Mouse (Mus musculus) v-Abl transformed pro-B cells (cell line): ENCODE results near the gene Hc.

ENCODE experiments used
- in situ Hi-C, 2 experiments: fragments of 400-800 bp; cut with MboI; formaldehyde crosslinking; loops; one replicate each; pipeline ENCODE4 v1.15.1; 2025; ENCODE audit not compliant: unreplicated experiment in 2 of 2

Hc gene

DNA sequence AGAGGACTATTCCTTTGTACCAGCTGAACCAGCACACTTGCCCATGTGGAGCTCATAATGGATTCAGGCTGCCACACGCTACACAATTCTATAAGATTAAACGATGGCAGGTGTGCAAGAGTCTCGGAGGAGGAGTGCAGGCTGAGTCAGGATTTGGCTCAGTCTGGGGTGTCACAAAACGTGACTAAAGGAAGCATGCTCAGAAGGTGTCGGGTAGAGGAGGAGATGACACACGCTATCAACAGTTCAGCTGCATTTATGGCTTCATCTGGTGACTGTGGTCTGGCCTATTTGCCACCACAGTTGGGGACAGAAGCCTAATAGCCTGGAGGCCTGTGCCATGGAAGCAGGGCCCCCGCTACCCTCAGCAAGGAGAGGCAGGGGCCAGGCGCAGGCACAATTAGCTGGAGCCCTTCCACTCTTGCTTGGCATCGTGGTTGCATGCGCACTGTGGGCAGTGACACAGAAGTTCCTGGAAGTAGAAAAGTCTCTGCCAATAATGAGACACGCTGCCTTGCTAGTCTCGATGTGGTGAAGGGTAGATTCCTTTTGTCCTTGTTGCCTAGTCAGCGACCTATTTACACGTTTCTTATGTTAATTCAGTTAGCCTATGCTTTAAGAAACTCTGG is 79.0 kb downstream of the Hc start:
- in situ Hi-C loops, result no loop called here

DNA sequence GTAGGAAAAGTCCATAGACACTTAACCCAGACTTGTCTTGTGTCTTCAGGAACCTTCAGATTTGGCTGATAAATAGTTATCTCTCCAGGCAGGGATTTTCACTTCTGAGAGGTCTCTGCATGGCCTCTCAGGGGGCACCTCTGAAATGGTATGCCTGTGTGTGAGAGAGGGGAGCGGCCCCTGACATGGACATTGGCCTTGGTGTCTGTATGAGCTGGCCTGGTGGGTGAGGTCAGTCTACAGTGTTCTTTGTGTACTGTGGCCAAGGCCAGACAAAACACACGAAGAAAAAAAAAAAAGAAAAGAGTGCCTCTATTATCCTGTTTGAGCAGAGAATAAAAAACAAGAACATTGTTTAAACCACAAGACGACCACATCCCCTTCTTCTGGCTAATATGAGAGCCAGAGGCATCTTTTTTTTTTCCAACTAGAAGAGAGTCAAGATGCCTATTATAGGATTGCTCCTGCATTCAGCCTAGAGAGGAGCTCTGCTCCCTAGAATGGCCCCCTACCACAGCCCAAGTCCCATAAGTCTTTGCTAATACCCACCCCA is 81.7 kb downstream of the Hc start:
- in situ Hi-C loops, result loop anchor here (10.0 kb wide), 2 partner anchors 125 to 135 kb away; partner anchors contain the start of genes AI182371 (in 1 of the 2) and Cntrl (in 1 of the 2)

DNA sequence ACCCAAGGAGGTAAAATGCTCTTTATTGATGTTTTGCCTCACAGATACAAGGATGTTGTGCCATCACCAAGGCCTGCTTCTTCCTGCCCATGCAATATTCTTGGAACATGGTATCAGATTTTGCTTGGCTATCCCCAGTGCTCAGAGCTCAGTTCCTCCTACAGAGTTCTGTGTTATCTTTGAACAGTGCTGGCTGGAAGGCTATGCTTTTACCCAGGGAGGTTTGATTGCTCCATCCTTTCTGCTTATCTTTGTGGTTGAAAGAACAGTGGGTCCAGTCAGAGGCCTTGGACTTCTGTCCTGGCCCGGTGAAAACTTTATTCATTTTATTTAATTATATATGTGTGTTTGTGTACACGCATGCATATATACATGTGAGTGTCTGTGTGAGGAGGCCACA is 83.0 kb downstream of the Hc start:
- in situ Hi-C loops, result loop anchor here (10.0 kb wide), 2 partner anchors 127 to 133 kb away; partner anchors contain the start of genes AI182371 (in 1 of the 2) and Cntrl (in 1 of the 2)

DNA sequence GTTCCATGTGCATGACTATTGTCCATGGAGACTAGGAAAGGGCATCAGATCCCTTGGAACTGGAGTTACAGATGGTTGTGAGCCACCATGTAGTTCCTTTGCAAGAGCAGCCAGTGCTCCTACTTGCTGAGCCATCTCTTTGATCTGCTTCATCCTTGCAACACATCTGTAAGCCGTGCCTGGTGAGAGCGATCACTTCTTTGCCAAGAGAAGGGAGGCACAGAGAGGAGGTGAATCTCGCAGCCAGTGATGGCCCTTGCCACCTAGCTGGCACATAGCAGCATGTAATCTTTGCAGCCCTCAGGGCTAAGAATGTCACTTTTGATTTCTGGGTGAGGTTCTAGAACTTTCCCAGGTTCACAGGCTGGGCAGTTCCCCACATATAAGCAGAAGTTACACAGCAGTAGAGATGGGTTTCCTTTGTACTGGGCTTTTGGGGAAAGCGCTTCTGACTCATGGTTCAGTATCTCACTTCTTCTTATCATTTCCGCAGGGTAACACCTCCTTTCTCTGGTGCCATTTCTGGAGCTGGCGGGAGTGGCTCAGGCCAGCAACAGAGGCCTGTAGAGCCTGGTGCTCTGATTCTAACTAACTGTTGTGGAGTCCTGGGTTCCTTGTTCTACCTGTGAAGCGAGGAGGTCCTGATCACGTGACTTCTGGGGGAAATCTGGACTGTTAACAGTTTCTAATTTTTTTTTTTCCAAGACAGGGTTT is 84.1 kb downstream of the Hc start:
- in situ Hi-C loops, result loop anchor here (10.0 kb wide), 2 partner anchors 128 to 132 kb away; partner anchors contain the start of genes AI182371 (in 1 of the 2) and Cntrl (in 1 of the 2)

DNA sequence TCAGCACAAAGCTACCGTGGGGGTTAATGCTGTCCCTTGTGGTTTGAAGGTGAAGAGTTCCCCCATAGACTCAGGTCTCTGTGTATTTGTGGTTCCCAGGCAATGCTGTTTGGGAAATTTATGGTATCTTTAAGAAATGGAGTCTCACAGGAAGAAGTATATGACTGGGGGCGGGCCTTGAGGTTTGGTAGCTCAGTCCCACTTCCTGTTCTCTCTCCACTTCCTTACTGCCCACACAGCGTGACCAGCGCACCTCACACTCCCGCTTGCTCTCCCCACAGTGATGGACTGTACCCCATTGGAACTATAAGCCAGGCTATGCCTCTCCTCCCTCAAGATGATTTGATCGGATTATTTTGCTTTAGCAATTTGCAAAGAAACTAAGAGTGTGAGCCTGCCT is 84.8 kb downstream of the Hc start:
- in situ Hi-C loops, result loop anchor here (10.0 kb wide), 2 partner anchors 128 to 132 kb away; partner anchors contain the start of genes AI182371 (in 1 of the 2) and Cntrl (in 1 of the 2)

DNA sequence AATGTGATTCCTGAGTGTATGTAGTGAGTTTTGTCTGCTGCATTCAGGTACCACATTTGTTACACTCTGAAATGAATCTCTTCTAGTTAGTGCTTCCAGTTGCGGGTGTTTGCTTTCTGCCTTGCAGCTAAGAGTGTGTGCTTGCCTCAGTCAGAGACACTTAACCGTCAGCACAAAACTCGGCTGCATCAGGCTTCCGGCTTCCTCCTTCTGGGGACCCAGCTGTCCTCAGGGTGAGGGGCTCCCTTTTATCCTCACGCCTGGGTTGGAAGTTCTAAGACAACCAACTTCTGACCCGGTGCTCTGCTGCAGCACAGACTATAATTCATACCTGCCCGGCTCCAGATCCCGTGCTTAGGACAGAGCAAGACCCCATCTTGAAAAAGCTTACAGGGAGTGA is 88.2 kb downstream of the Hc start:
- in situ Hi-C loops, result loop anchor here (10.0 to 25.0 kb wide), 3 partner anchors 111 to 132 kb away; partner anchors contain the start of genes AI182371 (in 1 of the 2), Cntrl (in 1 of the 2), Cutal (in 1 of the 2) and Psmd5 (in 1 of the 2)

DNA sequence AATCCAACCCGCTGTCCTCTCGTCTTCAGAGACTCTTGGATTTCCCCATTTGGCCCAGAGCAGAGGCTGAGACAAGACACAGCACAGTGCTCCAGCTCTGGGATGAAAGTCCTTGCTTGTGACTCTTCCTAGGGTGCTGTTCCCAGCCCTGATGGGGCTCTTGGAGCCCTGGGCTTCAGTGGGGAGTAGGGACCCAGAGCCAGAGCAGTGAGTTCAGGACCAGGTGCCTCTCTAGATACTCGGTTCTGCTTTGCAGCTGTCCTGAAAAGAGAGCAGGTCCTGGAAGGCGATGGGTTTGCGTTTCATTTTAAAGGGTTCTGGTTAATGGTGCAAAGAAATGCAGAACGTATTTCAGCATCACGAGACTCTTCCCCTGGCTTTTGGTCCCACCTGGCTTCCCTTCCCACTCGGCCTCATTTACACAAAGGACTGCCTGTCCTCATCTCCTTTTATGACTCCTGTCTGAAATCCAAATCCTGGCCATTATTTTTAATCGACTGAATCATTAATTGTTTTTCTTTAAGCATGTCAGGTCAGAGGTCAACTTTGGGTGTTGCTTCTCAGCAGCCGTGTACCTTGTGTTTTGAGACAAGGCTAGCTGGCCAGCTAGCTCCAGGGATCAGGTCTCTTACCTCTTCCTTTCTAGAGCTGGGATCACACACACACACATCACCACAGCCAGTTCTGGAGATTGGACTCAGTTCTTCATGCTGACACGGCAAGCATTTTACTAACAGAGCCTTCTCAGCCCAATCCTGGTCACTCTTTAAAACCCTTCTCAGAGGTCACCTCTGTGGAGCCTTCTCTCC is 90.0 kb downstream of the Hc start:
- in situ Hi-C loops, result loop anchor here (10.0 to 25.0 kb wide), 3 partner anchors 109 to 134 kb away; partner anchors contain the start of genes AI182371 (in 1 of the 2), Cntrl (in 1 of the 2), Cutal (in 1 of the 2) and Psmd5 (in 1 of the 2)

DNA sequence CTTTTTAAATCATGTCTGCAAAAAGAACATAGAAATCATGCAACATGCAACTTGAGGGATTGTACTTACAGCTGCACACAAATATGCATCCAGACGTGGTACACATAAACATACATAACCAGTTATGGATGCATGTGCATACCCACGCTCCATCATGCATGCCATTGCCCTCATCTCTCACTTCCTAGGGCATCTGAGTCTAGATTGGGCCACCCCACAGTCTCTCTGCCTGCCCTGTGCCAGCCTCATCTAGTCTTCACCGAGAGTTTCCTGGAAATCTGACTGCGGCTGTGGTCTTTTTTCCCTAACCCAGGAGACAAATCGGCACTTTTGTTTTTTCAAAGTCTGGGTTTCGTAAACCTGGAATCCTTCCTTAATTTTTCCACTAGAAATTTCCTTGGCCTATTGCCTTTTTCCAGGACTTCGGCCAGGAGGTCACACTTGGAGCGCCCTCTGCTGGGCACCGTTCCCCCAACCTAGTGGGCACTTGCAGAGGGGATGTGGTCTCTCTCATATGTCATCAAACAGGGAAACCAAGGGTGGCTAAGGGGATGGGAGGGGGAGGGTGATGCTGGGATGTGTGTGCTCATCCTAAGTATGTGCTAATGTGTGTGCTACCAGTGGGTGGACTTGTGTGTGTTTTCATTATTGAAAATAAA is 91.0 kb downstream of the Hc start:
- in situ Hi-C loops, result loop anchor here (10.0 to 25.0 kb wide), 3 partner anchors 108 to 135 kb away; partner anchors contain the start of genes AI182371 (in 1 of the 2), Cntrl (in 1 of the 2), Cutal (in 1 of the 2) and Psmd5 (in 1 of the 2)

DNA sequence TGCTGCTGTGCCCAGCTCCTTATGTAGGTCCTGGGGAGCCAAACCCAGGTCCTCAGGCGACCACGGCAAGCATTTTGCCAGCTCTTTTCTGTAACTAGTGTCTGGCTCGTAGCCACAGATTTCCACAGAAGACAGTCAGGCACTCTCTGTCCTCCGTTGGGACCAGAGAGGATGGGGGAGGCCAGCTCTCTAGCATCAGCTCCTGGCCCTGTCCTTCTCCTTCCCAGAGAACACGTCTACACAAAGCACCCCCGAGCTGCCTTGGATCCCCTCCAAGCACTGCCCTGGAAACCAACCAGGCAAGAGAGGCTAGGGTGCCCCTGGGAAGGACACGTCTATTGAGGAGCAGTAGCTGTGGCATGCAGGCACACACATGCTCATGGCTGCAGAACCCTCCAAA is 92.1 kb downstream of the Hc start:
- in situ Hi-C loops, result loop anchor here in 1 of 2 experiments (5.0 to 25.0 kb wide), 2 partner anchors 107 to 182 kb away; partner anchors contain the start of genes Cutal and Psmd5

DNA sequence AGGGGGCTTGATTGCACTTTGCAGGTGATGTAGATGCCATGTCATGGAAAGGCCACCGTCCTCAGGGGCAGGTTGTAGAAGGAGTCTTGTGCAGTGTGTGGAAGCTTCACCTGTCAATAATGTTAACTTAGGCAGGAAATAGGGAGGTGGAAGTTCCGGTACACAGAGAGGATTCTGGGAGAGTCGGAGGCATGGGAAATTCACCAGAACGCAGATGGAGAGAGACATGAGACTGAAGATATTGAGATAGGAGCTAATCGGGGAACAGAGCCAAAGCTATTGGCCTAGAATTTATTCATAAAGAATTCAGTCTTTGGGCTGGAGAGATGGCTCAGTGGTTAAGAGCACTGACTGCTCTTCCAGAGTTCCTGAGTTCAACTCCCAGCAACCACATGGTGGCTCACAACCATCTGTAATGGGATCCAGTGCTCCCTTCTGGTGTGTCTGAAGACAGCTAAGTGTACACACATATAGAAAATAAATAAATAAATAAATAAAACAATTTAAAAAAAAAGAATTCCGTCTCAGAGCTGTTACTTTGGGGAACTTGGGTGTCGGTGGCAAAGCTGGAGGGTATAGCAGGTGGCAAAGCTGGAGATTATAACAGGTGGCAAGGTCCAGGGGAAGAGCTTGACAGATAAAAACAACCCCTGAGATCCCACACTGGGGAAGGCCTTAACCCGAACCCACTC is 94.8 kb downstream of the Hc start:
- in situ Hi-C loops, result loop anchor here in 1 of 2 experiments (5.0 to 25.0 kb wide), 2 partner anchors 104 to 179 kb away; partner anchors contain the start of genes Cutal and Psmd5

DNA sequence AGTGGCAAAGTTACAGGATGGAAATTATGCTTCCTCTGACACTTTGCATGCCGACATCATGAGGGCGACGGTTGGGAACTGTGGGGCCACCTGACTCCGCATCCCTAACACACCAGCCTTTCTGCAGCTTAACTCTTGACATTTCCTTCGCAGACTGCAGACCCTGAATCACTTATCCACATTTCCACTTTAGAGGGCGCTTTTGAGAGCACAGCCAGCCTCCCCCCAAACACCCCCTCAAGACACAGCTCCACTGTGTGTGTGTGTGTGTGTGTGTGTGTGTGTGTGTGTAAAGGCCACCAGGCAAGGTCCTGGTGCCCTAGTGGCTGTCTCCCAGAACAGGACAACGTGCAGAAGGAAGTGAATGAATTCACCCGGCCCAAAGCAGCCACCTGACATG is 95.4 kb downstream of the Hc start:
- in situ Hi-C loops, result loop anchor here in 1 of 2 experiments (5.0 to 25.0 kb wide), 2 partner anchors 104 to 179 kb away; partner anchors contain the start of genes Cutal and Psmd5

DNA sequence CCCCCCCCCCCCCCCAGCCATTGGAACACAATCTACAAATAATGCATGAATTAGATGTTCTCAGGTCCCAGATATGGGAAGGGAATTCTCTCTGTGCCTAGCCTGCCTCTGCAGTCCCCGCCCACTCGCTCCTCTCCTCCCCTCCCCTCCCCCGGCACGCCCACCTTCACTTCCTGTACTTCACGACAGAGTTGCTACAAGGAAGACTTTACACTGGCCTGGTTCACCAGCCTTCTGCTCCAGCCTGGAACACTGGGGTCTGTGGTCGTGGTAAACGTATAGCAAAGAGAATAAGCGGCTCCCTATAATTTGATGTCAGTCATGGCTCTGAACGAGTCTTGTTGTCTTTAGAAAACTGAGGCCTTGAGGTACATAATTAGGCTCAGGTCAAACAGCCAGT is 95.9 kb downstream of the Hc start:
- in situ Hi-C loops, result loop anchor here in 1 of 2 experiments (5.0 to 25.0 kb wide), 2 partner anchors 103 to 178 kb away; partner anchors contain the start of genes Cutal and Psmd5

DNA sequence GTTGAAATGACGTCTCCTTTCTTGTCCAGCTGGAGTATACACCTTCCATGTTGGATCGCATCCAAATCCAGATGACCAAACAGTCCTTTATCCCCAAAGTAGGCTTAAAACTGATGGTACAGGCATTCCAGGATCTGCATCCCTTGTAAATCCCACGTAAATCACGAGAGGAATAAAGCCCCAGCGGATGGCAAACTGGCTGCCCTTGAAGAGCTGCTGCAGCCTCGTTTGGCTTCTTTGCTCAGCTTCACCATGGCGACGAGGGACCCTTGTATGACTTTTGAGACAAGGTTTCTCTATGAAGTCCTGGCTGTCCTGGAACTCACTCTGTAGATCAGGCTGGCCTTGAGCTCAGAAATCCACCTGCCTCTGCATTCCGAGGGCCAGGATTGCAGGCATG is 96.6 kb downstream of the Hc start:
- in situ Hi-C loops, result loop anchor here (5.0 to 25.0 kb wide), 5 partner anchors 62 to 192 kb away; partner anchors contain the start of genes Cutal (in 2 of the 2), Psmd5 (in 2 of the 2) and Hspa5 (in 1 of the 2)

DNA sequence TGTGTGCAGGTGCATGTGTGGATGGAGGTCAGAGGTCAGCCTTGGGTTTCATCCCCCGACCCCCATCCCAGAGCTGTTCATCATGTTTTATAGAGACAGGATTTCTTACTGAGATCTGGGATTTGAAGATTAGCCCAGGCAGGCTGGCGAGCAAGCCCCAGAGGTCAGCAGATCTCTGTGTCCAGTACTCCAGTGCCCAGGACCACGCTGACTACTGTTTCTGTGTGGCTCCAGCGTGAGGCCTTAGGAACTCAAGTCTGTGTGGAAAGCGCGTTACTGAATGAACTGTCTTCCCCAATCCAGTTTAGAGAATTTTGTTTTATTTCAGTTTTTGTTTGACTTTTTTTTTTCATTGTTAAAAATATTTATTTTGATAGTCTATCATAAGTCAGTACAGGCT is 97.0 kb downstream of the Hc start:
- in situ Hi-C loops, result loop anchor here (5.0 to 25.0 kb wide), 4 partner anchors 62 to 192 kb away; partner anchors contain the start of genes Cutal (in 2 of the 2), Psmd5 (in 2 of the 2) and Hspa5 (in 1 of the 2)

DNA sequence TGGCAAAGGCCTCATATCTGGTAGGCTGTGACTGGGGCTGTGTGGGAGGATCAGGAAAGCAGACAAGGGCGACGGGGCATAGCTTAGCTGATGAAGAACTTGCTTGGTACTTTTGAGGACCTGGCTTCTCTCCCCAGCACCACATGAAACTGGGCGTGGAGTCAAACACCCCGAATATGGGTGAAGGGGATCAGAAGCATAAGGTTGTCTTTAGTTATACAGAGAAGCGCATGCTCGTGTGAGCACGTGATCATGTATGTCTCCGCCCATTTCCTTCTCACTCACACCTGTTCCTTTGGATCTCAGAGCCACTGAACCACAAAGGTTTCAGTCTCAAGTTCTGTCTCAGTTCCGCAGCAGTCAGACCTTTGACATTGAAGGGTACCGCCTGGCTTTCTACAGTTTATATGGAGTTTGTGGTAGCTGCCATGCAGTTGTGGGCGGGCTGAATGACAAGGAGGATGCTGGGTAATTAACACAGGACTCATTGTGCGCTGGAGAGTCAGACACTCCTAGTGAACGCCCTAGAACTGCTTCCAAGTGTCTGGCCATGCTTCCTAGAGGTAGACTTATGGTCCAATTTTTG is 97.8 kb downstream of the Hc start:
- in situ Hi-C loops, result loop anchor here (5.0 to 25.0 kb wide), 4 partner anchors 61 to 191 kb away; partner anchors contain the start of genes Cutal (in 2 of the 2), Psmd5 (in 2 of the 2) and Hspa5 (in 1 of the 2)

DNA sequence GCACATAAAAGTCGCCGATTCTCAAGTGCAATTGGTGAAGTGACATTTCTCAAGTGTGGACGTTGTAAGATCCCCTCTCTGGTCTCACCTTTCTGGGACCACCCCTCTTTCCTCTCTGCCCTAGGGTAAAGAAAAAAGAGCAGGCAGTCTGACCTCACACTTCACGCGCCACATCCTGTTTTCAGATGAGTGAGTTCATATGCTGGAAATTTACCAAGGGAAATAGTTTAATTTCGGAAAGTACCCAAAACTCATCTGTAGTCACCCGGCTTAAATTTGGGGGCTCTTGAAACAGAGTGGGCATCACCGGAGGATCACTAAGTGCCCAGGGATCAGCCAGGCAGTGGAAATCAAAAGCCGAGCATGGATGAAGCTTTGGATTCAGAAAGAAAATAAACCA is 98.3 kb downstream of the Hc start:
- in situ Hi-C loops, result loop anchor here (5.0 to 25.0 kb wide), 4 partner anchors 61 to 191 kb away; partner anchors contain the start of genes Cutal (in 2 of the 2), Psmd5 (in 2 of the 2) and Hspa5 (in 1 of the 2)

DNA sequence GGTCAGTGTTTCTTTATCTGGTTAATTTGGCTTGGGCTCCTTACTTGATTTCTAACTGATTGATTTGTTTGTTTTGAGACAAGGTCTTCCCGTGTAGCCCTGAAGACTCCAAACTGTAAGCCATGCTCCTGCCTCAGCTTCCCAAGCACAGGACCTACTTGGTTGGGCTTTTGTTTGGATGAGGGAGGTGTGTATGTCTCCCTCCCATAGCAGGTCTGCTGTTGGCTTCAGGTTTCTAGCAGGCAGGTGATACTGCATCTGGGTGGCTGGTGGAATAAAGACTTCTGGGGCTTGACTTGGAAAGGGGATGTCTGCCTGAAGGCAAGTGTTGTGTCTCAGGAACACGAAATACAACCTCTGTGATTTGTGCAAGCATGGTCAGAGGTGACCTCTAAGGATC is 99.0 kb downstream of the Hc start:
- in situ Hi-C loops, result loop anchor here (5.0 to 25.0 kb wide), 4 partner anchors 60 to 190 kb away; partner anchors contain the start of genes Cutal (in 2 of the 2), Psmd5 (in 2 of the 2) and Hspa5 (in 1 of the 2)
